Mouse (Mus musculus): Measurements from ENCODE around the gene Atp5c1.
A peak's percentile ranks its signal among the peaks of the same experiment; 100 is the strongest.

The Atp5c1 gene

GRCm38 (mm10) chr2:10080310-10081010 is at the start of gene Atp5c1, which contains the start of gene Kin:
TSS of gene Atp5c1 (minus strand) at chr2:10080510.
TSS of gene Kin (plus strand) at chr2:10080593.
- DNase-seq: peak; percentile 96 to 97

GRCm38 (mm10) chr2:10128571-10128970 is 48.3 kb upstream of the Atp5c1 start:
- DNase-seq: no peak

- DNase-seq: no peak
Measured at GRCm38 (mm10) chr2:10127471-10127870, 47.2 kb upstream of the Atp5c1 start.

- DNase-seq: no peak
Measured at GRCm38 (mm10) chr2:10126122-10126521, 45.8 kb upstream of the Atp5c1 start.

- no peak for DNase-seq
Measured at GRCm38 (mm10) chr2:10121826-10122225, 41.5 kb upstream of the Atp5c1 start.

- no peak for DNase-seq
Measured at GRCm38 (mm10) chr2:10119276-10119675, 39.0 kb upstream of the Atp5c1 start.

GRCm38 (mm10) chr2:10118751-10119150 is 38.4 kb upstream of the Atp5c1 start:
- DNase-seq: no peak

- no peak for DNase-seq
Measured at GRCm38 (mm10) chr2:10108535-10109189, 28.4 kb upstream of the Atp5c1 start.

- peak; percentile 33 to 37 for DNase-seq
Measured at GRCm38 (mm10) chr2:10101180-10101579, 20.9 kb upstream of the Atp5c1 start.

- no peak for DNase-seq
Measured at GRCm38 (mm10) chr2:10100471-10100870, 20.2 kb upstream of the Atp5c1 start.

GRCm38 (mm10) chr2:10098598-10099215 is 18.4 kb upstream of the Atp5c1 start:
- DNase-seq: peak in 1 of 2 experiments; percentile 35

GRCm38 (mm10) chr2:10094327-10095100 is 14.2 kb upstream of the Atp5c1 start:
- no peak for DNase-seq

- DNase-seq: no peak
Measured at GRCm38 (mm10) chr2:10087256-10087850, 7.0 kb upstream of the Atp5c1 start.

- no peak for DNase-seq
Measured at GRCm38 (mm10) chr2:10082737-10083136, 2.4 kb upstream of the Atp5c1 start.

GRCm38 (mm10) chr2:10081453-10082080 is 1.3 kb upstream of the Atp5c1 start:
- no peak for DNase-seq

GRCm38 (mm10) chr2:10079745-10080309 is 483 bp downstream of the Atp5c1 start:
- no peak for DNase-seq

GRCm38 (mm10) chr2:10076675-10077074 is 3.6 kb downstream of the Atp5c1 start:
- no peak for DNase-seq

- DNase-seq: no peak
Measured at GRCm38 (mm10) chr2:10074470-10074869, 5.8 kb downstream of the Atp5c1 start.

GRCm38 (mm10) chr2:10071751-10072150 is 8.6 kb downstream of the Atp5c1 start:
- no peak for DNase-seq

GRCm38 (mm10) chr2:10058836-10059235 is 21.5 kb downstream of the Atp5c1 start:
- DNase-seq: no peak

- no peak for DNase-seq
Measured at GRCm38 (mm10) chr2:10051996-10052395, 28.3 kb downstream of the Atp5c1 start.

GRCm38 (mm10) chr2:10050878-10051277 is 29.4 kb downstream of the Atp5c1 start:
- DNase-seq: no peak
